In genomic region chr16:43889208-43890004, GRCm38 (mm10) we compare ENCODE assay signal across 8 mouse cellular contexts. TPM values are rescaled to one million over a fixed set of nuclear protein-coding genes. Genes with fewer than 3 reads are reported as not detected.
DNase-seq lines count a peak whose midpoint lies in the region; ATAC-seq and TF ChIP-seq lines count a peak whose summit lies in the region.

TSS of gene Ccdc191 (plus strand) at chr16:43889800.

- under 1% methylated on average over 33 of the region's 33 CpGs for WGBS in hindbrain, embryonic 10.5 days
- WGBS in lung, postnatal 0 days: under 1% methylated on average over 33 of the region's 33 CpGs

- peak; percentile 51 for TF ChIP-seq EP300 in lung, postnatal 0 days (IDR thresholded peaks at IDR 0.05)

- DNase-seq in MN1 (ENCODE audit: low spot score): peak; percentile 99
- DNase-seq in cerebellum, adult 9-10 months: peak; percentile 100
- DNase-seq in hindbrain, embryonic 10.5 days (ENCODE audit: low spot score): peak; percentile 99
- peak; percentile 100 for DNase-seq in layer of hippocampus, adult 9-11 months
- peak; percentile 100 for DNase-seq in lung, postnatal 0 days (ENCODE audit: low spot score)
- DNase-seq in ovary, postnatal 14 days (ENCODE audit: low spot score): peak; percentile 98
- DNase-seq in thymus, postnatal 14 days: peak; percentile 98

- peak within 1 kb of the TSS; percentile 73 for H3K4me3 ChIP-seq in hindbrain, embryonic 10.5 days
- H3K4me3 ChIP-seq in lung, postnatal 0 days (ENCODE audit: low read depth, low read length): peak within 1 kb of the TSS; percentile 58

- H3K9ac ChIP-seq in lung, postnatal 0 days (replicated peaks; ENCODE audit: low read depth): peak within 1 kb of the TSS; percentile 69

- no peak for TF ChIP-seq CTCF in lung, postnatal 0 days (IDR thresholded peaks at IDR 0.05)

- peak within 1 kb of the TSS; percentile 96 for H3K27ac ChIP-seq in hindbrain, embryonic 10.5 days
- H3K27ac ChIP-seq in lung, postnatal 0 days (ENCODE audit: low read length): peak within 1 kb of the TSS; percentile 55

- peak; percentile 99 for ATAC-seq in frontal cortex, adult (ENCODE audit: low TSS enrichment)
- ATAC-seq in lung, postnatal 0 days: peak; percentile 100

- no peaks in the 10 kb centered on the region for H3K36me3 ChIP-seq in hindbrain, embryonic 10.5 days
- no peaks in the 10 kb centered on the region for H3K36me3 ChIP-seq in lung, postnatal 0 days (ENCODE audit: insufficient read depth, low read length)

- no peaks in the 10 kb centered on the region for H3K9me3 ChIP-seq in hindbrain, embryonic 10.5 days
- no peaks in the 10 kb centered on the region for H3K9me3 ChIP-seq in lung, postnatal 0 days (ENCODE audit: low read length)

- H3K4me1 ChIP-seq in hindbrain, embryonic 10.5 days (replicated peaks): peaks cover 12% of the 10 kb centered on the region
- peaks cover 6% of the 10 kb centered on the region; the same call in 1 of the 2 replicates for H3K4me1 ChIP-seq in lung, postnatal 0 days (ENCODE audit: insufficient read depth, low read depth, low read length)

- no peaks in the 10 kb centered on the region for H3K27me3 ChIP-seq in hindbrain, embryonic 10.5 days (ENCODE audit: insufficient read depth, poor library complexity, severe bottlenecking)
- H3K27me3 ChIP-seq in lung, postnatal 0 days (replicated peaks; ENCODE audit: insufficient read depth, low read length): no peaks in the 10 kb centered on the region

- peak within 1 kb of the TSS; percentile 63 for H3K4me2 ChIP-seq in lung, postnatal 0 days (replicated peaks; ENCODE audit: low read depth, low read length)

RNA-seq across cellular contexts. Expression of gene Ccdc191, which starts in this region (rescaled TPM):
- 12.7 and 15.2 TPM in 2 replicates for polyA plus RNA-seq in hindbrain, embryonic 10.5 days (2016; fragmentation: Nextera tagmentation; extraction: Ambion mirVana)
- 11.0 and 11.9 TPM in 2 replicates for polyA plus RNA-seq in lung, postnatal 0 days (2015; fragmentation: Nextera tagmentation; extraction: Ambion mirVana)

Comparison
In these comparisons a context has a peak if more than half of its experiments do, and no peak if none do; other contexts are left out.
1. Peak in every context shown above with its lines: DNase-seq, ATAC-seq, H3K4me3 ChIP-seq and H3K27ac ChIP-seq.